Mouse (Mus musculus): ENCODE data around the gene Sos1. TPM values are rescaled to one million over a fixed set of nuclear protein-coding genes. Genes with fewer than 3 reads are reported as not detected.
"Not testable (repeated sequence)": the region's sequence is repeated elsewhere in the genome, so short reads cannot be mapped to it uniquely, and the experiment has no call there.

The Sos1 gene
- total RNA-seq, 4 experiments from 2014 or later, result 31.8 to 35.6 (median 33.5) TPM

DNA sequence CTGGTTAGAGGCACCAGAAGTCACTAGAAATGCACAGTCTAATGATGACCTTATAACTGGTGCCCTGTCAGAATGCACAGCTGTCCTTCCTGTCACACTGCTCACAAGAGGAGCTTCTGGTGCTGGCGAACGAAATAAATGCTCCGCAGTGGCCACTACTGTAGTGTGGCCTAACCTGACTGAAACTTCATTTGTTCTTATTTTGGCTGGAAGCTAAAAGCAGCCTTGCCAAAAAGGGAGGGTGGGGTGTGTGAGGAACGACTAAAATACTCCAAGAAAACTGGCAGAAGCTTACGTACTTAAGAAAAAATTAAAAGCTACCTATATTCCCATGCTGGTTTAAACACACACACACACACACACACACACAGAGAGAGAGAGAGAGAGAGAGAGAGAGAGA, 53.4 kb downstream of the Sos1 start:
- DNase-seq (ENCODE audit: low spot score in 2 of 2), result peak in 1 of 2 experiments; percentile 41

DNA sequence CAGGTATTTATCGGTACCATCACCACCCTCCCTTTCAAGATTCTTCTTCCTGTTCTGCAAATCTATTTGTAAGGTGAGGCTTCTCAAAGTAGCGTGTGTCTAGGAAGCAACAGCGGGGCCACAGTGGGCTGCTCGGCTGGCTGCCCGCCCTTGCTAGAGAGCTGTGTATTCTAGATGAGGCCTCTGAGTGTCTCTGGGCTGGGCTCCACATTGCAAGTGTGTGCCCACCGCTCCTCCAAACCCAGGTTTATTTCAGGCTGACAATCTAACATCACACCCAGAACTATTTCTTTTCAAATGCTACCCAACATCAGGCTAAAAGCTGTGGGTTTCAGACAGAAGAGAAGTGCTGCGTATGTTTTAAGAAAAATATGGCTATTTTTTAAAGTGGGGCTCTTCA, 54.1 kb downstream of the Sos1 start:
- peak in 1 of 2 experiments; percentile 20 for DNase-seq (ENCODE audit: low spot score in 2 of 2)

DNA sequence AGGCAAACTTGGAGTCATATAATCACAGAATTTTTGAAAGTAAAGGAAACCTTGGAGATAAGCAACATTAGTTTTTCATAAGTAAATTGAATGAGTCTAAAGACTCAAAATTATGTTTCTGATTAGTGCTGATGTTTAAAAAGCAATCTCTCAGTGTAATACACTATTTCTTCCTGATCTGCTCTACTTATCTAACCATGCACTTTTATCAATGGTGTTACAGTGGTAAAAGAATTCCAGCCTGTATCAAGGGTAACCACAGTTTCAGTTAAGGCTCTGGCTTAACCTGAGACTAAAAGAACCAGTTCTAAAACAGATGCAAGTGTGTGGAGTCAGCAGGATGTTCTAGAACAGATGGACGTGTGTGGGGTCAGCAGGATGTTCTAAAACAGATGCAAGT, 59.3 kb downstream of the Sos1 start:
- no peak for DNase-seq (ENCODE audit: low spot score in 2 of 2)

DNA sequence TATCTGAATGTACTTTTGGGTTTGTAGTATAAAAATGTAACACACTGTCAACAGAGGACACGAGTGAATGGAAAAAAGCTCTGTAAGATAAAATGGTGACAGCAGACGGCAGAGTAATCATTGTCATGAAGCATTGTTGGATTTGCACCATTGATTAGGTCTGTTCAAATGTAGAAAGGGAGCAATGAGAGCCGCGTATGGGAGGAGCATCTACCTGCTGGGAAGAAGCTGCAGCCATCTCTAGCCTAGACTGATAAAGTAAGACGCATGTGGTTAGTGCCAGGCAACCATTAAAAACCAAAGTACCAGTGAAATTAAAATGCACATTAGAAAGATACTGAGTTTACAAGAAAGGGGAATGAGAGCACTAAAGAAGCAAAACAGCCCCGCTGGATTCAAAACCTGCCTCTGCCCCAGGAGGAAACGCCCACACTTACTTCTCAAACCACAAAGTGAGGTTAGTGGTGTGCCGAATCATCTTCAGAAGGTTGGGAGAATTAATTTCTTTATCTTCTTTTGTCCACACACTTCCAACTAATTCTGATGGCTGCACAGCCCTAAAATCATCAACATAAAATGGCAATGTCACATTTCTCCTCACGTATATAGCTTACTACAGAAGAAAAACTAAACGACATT, 61.6 kb downstream of the Sos1 start:
- no peak for DNase-seq (ENCODE audit: low spot score in 2 of 2)

DNA sequence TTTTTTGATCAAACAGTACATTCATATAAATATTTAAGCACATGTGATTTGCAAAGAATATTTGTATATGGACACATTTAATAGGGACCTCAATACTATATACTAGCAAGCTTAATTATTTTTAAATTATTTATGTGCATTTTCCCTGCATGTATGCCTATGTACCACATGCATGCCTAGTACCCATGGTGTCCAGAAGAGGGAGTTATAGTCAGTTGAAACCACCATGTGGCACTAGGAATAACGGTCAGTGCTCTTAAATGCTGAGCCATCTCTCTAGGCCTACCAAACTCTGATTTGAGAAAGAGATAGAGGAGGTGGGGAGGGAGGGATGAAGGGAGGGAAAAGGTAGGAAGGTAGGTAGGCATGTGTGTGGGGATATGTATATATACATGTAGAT, 69.1 kb downstream of the Sos1 start:
- DNase-seq (ENCODE audit: low spot score in 2 of 2), result no peak

DNA sequence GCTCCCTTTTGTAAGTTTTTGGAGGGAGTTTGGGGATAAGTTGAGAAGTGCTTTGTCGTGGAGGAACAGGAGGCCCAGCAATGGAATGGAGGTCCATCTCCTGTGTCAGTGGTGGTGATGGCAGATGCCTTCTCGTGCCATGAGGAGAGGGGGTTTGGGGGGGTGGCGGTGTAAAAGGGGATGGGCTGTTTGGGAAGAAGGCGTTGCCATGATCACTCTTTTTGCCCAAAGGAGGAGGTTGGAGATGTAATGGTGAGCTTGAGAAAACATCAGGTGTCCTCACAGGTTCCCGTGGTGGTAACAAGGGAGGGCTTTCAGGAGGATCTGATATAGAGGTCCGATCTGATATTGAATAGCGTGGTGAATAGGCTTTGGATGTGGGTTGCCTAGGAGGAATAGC, 82.0 kb downstream of the Sos1 start:
- DNase-seq (ENCODE audit: low spot score in 2 of 2), result no peak

DNA sequence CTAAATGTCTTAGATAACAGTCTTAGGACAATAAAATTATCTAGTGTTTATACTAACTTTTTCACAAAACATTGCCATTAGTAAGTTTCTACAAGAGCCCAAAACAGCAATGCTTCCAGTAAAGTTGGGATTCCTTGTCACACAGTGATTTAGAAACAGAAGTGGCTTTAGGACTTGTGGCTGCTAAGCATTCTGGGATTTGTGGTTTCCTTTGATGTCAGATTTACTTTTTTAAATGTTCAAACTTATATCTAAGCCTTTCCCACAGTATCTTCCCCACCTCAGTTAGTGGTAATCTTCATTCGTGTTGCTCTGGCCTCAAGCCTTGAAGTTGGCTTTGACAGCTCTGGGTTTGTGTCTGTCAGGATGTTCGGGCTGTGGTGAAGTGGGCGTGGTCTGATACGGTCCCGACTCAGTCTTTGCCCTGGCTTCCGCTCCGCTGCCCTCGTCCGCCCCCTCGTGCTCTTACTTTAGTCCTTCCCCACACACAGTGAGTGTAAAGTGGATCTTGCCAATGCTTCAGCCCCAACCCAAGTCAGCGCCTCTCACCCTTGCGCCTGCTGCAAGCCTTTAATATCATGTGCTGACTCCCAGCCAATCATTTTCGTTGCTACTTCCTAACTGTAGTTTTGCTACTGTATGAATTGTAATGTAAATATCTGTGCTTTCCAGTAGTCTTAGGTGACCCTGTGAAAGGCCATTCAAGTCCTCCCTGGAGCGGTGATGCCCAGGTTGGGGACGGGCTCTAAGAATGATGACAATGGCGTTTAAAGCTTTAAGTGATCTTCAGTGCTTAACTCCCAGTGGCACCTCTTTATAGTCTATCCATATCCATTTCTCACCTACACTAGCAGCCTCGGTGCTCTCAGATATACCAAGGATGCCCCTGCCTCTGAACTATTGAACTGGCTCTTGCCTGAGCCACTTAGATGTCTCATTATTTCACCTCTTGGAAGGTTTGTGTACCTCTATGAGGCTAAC, 88.5 kb downstream of the Sos1 start:
- no peak for DNase-seq (ENCODE audit: low spot score in 2 of 2)

DNA sequence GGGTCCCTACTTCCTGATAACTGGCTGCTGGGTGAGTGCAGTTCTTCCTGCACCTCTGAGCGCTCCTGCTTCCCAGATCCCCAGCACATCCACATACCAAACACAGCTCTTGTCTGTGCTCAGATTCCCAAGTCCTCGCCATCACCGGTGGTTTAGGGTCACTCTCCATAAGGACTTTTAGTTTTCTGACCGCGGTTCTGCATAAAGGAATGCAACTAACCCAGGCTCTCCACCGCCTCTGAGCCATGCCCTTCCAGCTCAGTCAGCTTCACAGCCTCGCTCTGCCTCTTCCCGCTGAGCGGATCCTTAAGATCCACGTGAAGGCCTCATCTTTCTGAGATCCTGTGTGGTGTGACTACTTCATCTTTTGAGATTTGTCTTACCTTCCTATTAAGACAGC, 90.2 kb downstream of the Sos1 start:
- DNase-seq (ENCODE audit: low spot score in 2 of 2), result no peak

DNA sequence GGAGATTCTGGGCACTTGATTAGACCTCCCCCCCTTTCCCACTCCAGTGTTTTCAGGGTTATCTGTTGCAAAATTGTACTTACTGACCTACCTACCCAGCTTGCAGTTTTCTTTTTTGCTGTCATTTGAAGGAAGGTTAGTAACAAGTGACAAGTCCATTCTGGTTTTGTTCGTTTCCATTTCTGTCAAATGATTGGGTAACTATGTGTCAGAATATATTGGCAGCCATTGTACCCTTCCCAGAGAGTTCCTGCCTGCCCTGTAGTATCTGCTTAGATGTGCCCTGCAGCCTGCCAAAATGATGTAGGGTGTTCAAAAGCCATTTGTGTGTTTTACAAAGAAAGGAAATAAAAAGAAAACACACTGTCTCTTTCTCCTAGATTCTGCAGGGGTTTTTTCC, 94.6 kb downstream of the Sos1 start:
- DNase-seq (ENCODE audit: low spot score in 2 of 2), result no peak

DNA sequence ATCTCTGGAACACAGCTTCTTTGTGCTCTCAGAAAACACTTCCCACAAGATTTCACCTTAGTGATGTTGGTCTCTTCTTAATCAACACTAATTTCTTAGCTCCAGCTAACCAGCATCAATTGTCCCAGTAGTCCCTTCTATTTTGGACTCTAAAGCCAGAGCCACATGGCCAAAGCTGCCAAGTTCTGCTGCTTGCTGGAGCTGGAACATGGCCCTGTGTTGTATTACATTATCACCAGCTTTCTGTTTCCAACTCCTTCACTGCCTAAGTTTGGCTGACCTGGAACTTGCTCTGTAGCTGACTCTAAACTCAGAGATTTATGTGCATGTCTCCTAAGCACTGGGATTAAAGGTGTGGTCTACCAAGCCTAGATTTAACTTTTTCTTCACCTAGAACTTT, 101.9 kb downstream of the Sos1 start:
- not testable (repeated sequence) for DNase-seq (ENCODE audit: low spot score in 2 of 2)

DNA sequence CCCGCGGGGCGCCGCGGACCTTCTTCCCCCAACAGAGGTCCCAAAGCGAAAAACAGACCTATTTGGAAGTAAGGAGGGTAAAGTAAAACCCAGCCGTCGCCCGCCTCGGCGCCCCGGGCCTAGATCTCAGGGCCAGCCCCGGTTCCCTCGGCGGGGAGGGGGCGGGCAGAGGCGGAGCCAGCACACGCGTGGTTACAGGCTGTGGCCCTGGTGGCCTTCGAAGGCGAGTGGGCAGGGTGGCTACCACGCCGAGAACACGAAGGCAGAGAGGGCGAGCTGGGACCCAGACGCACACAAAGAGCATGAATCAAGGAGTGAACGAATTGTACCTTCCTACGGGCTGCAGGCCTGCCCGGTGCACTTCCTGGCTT, 106.5 kb downstream of the Sos1 start:
- no peak for DNase-seq (ENCODE audit: low spot score in 2 of 2)

DNA sequence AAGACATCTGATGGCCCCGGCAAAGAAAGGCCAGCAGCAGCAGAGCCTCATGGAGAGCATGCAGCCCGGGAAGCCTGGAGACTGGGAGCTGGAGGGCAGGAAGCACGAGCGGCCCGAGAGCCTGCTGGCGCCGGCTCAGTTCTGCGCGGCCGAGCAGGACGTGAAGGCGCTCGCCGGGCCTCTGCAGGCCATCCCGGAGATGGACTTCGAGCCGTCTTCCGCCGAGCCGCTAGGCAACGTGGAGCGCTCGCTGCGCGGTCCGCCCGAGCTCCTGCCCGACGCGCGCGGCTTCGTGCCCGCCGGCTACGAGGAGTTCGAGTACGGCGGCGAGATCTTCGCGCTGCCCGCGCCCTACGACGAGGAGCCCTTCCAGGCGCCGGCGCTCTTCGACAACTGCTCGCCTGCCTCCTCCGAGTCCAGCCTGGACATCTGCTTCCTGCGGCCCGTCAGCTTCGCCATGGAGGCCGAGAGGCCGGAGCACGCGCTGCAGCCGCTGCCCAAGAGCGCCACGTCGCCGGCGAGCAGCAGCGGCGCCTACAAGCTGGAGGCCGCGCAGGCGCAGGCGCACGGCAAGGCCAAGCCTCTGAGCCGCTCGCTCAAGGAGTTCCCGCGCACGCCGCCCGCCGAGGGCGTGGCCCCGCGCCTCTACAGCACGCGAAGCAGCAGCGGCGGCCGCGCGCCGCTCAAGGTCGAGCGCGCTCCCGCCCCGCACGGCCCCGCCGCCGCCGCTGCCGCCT, 107.1 kb downstream of the Sos1 start, which contains the start of gene Gm10190:
Gm10190 (minus strand) TSS at position 553 of the 737 bp plus-strand sequence.
- DNase-seq (ENCODE audit: low spot score in 2 of 2), result peak; percentile 67 to 90

DNA sequence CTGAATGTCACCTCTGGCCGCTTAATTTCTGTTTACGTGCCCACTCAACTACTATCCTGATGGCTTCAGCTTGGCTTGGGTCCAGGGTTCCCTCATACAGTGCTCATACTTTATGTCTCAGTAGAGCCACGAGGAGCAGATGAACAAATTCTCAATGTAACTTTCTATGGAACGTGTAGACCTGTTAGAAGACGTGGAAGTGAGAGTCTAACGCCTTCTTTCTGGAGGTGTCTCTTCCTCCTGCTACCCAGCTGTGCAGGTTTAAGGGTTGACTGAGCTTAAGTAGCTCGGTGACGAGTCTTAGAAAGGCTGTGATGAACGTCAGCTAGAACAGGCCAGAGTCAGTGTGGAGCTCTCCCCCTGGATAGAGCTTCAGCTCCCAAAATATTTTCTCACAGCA, 111.6 kb downstream of the Sos1 start:
- no peak for DNase-seq (ENCODE audit: low spot score in 2 of 2)

DNA sequence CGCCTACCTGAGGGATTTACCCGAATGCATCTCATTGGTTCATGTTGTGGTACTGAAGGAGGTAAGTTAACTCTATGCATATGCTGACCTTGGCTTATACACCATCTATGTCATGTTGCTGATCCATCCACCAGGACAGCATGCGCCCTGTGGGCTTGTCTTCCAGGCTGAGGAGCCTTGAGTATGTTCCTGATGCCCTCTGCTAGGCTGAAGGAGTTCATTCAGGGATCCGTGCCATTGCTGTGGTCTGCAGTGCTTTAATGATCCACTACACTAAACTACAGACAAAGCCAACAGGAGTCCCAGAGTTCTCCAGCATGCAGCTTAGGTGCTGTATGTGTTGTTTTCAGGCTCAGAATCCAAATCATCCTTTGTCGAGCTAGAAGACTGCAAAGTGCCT, 113.0 kb downstream of the Sos1 start:
- DNase-seq (ENCODE audit: low spot score in 2 of 2), result no peak

DNA sequence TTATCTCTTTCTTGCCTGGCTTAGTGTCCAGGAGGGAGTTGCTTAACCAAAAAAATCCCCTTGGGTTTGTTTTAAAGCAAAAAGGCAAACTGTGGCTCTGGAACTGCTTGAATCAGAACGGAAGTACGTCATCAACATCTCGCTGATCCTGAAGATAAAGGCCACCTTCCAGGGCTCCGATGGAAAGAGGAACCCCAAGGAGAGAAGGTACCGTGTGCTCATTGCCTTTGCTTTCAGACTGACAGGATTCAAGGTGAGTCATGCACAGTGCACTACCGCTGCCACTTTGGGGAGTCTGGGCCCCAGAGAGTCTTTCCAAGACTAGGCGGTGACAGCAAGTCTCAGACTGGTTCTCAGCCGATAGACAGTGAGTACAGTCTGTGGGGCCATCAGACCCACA, 120.0 kb downstream of the Sos1 start:
- DNase-seq (ENCODE audit: low spot score in 2 of 2), result no peak

DNA sequence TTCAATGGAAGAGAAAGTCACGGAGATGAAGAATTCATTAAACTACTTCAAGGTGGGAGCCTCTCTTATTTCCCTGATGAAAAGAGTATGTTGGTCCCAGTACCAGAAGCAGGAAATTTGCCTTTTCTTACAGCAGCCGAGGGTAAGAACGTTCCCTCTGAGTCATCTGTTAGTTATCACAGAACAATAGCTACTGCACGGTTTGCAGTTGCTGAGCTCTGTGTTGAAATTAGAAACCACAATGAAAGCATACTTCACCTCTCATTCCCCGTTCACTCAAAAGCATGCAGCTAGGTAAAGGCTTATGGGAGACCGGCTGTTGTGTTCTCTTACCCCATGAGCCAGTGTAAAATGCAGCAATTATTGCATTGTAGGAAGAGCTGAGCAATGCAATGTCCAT, 133.0 kb downstream of the Sos1 start:
- DNase-seq (ENCODE audit: low spot score in 2 of 2), result no peak

DNA sequence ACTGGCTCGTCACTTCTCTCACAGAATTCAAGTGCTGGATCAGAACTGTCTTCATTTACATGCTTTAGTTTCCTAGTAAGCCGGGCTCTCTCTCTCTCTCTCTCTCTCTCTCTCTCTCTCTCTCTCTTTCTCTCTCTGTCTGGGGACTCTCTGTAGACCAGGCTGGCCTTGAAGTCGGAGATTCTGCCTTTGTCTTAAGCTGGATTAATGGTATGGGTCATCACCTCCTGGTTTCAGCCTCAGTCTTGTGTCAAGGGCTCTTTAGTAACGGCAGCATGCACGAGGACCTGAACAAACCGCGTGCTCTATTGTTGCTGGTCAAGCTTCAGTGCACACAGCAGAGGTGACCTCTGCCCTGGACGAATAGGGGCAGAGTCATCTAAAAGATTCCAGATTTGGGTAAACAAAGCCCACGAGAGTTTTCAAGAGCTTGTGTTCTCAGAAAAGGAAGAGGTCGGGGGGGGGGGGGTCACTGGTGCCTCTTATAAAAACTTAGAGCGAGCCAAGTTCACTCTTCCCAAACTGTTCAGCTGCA, 133.6 kb downstream of the Sos1 start:
- DNase-seq (ENCODE audit: low spot score in 2 of 2), result no peak

DNA sequence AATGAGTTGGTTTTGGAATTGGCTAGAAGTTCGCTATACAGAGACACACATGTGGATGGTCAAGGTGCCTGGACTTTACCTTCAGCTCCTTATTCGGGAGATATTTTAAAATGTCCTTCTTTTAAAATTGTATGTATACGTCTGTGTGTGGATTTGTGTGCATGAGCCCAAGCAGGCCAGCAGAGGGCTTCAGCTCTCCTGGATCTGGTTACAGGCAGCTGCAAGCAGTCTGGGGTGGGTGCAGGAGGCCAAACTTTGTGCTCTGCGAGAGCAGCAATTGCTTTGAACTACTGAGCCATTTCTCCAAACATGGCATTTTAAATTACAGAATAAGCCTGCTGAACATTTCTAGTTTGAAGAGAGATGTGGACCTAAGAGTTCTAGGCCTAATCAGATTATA, 135.0 kb downstream of the Sos1 start:
- DNase-seq (ENCODE audit: low spot score in 2 of 2), result no peak
